8 mouse cellular contexts compared by ENCODE assay signal in the genomic region with DNA sequence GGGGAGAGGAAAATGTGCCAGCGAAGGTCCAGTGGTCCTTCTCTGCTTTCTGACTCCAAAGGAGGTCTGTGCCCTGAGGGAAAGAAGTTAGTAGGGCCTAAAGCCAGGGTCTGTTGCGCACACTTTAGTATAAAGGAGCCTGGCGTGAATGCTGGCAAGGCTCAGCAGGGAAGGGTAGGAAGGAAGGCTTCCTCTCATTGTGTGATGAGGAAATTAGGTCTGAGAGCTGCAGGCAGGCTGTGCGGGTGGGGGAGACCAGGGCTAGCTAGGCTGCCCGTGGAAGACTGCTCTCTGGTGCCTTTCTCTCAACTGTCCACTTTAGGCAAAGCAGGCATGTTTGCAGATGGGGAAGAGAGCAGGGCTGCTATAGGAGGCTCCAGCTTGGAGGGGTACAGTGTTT. TPM values are rescaled to one million over a fixed set of nuclear protein-coding genes. Genes with fewer than 3 reads are reported as not detected.
DNase-seq lines count a peak whose midpoint lies in the region; ATAC-seq and TF ChIP-seq lines count a peak whose summit lies in the region.
"Had no signal": no experiment of that assay in that cellular context is flagged by ENCODE, and none has a peak within 500 bp of the region (broad histone marks: within the 10 kb centered on the region; RNA-seq: fewer than 3 reads in every experiment).

No protein-coding gene starts in this region.

- no peak overlapping the region for H3K9ac ChIP-seq in embryonic facial prominence, embryonic 13.5 days
- peak overlapping the region; percentile 24; the same call in 1 of the 2 replicates for H3K9ac ChIP-seq in intestine, embryonic 16.5 days (ENCODE audit: low read depth, low read length)
- no peak overlapping the region for H3K9ac ChIP-seq in lung, embryonic 14.5 days

- no peaks in the 10 kb centered on the region for H3K27me3 ChIP-seq in embryonic facial prominence, embryonic 13.5 days
- no peaks in the 10 kb centered on the region for H3K27me3 ChIP-seq in intestine, embryonic 16.5 days (replicated peaks; ENCODE audit: control insufficient read depth, insufficient read depth, low read length)
- no peaks in the 10 kb centered on the region for H3K27me3 ChIP-seq in lung, embryonic 14.5 days (ENCODE audit: insufficient read depth, low read length)
- H3K27me3 ChIP-seq in cerebellum, adult 2 months (ENCODE audit: control insufficient read depth, insufficient read depth, low read length), result no peaks in the 10 kb centered on the region

- peak overlapping the region; percentile 16 for H3K4me3 ChIP-seq in bone marrow macrophage, adult 2 months (ENCODE audit: insufficient read depth, low read length)
- H3K4me3 ChIP-seq in embryonic facial prominence, embryonic 13.5 days, result no peak overlapping the region
- no peak overlapping the region for H3K4me3 ChIP-seq in intestine, embryonic 16.5 days (ENCODE audit: low read length)
- no peak overlapping the region for H3K4me3 ChIP-seq in lung, embryonic 14.5 days (ENCODE audit: low read depth, low read length)
- no peak overlapping the region for H3K4me3 ChIP-seq in cerebellum, adult 2 months (replicated peaks; ENCODE audit: insufficient read depth, low read depth, low read length)

- H3K36me3 ChIP-seq in embryonic facial prominence, embryonic 13.5 days, result no peaks in the 10 kb centered on the region
- no peaks in the 10 kb centered on the region for H3K36me3 ChIP-seq in intestine, embryonic 16.5 days (ENCODE audit: control insufficient read depth, insufficient read depth, low read length)
- no peaks in the 10 kb centered on the region for H3K36me3 ChIP-seq in lung, embryonic 14.5 days (ENCODE audit: insufficient read depth)

- peaks cover 66% of the 10 kb centered on the region for H3K4me1 ChIP-seq in bone marrow macrophage, adult 2 months (ENCODE audit: control insufficient read depth, insufficient read depth, low read length)
- peaks cover 81% of the 10 kb centered on the region for H3K4me1 ChIP-seq in embryonic facial prominence, embryonic 13.5 days
- peaks cover 81% of the 10 kb centered on the region for H3K4me1 ChIP-seq in intestine, embryonic 16.5 days (ENCODE audit: control insufficient read depth, insufficient read depth, low read length)
- peaks cover 14% of the 10 kb centered on the region for H3K4me1 ChIP-seq in lung, embryonic 14.5 days (ENCODE audit: insufficient read depth)
- H3K4me1 ChIP-seq in cerebellum, adult 2 months (ENCODE audit: control insufficient read depth, insufficient read depth, low read length), result peaks cover 9% of the 10 kb centered on the region

- DNase-seq in lung, embryonic 14.5 days, result peak; percentile 42
- no peak for DNase-seq in urinary bladder, postnatal 4 days (ENCODE audit: low spot score in 2 of 2)
- DNase-seq in cerebellum, adult 2 months, result no peak
- DNase-seq: embryo, embryonic 11 days had no signal

- no peaks in the 10 kb centered on the region for H3K9me3 ChIP-seq in embryonic facial prominence, embryonic 13.5 days
- no peaks in the 10 kb centered on the region for H3K9me3 ChIP-seq in intestine, embryonic 16.5 days (ENCODE audit: control insufficient read depth, low read length)
- H3K9me3 ChIP-seq in lung, embryonic 14.5 days (ENCODE audit: low read depth, low read length), result no peaks in the 10 kb centered on the region

- no peak for TF ChIP-seq CTCF in bone marrow macrophage, adult 2 months (IDR thresholded peaks at IDR 0.05; ENCODE audit: low read depth, low read length)
- TF ChIP-seq CTCF in lung, embryonic 14.5 days (IDR thresholded peaks at IDR 0.05; ENCODE audit: low read depth), result no peak
- no peak for TF ChIP-seq CTCF in cerebellum, adult 2 months (IDR thresholded peaks at IDR 0.05; ENCODE audit: borderline replicate concordance, insufficient read depth, low read depth, low read length)

- no peak for ATAC-seq in embryonic facial prominence, embryonic 13.5 days (ENCODE audit: insufficient number of reproducible peaks, insufficient read depth, low FRiP score, low TSS enrichment, low read depth)
- no peak; the same call in 1 of the 2 replicates for ATAC-seq in intestine, embryonic 16.5 days
- no peak for ATAC-seq in lung, embryonic 14.5 days (ENCODE audit: insufficient read depth)
- no peak for ATAC-seq in megakaryocyte, adult 5-6 weeks (ENCODE audit: poor library complexity, severe bottlenecking)

- WGBS in embryonic facial prominence, embryonic 13.5 days, result 29% methylated on average over 5 of the region's 5 CpGs
- WGBS in intestine, embryonic 16.5 days, result 51% methylated on average over 5 of the region's 5 CpGs
- WGBS in lung, embryonic 14.5 days, result 55% methylated on average over 5 of the region's 5 CpGs
- 45% methylated on average over 5 of the region's 5 CpGs for WGBS in cerebellum, adult 2 months

- no peak overlapping the region for H3K4me2 ChIP-seq in embryonic facial prominence, embryonic 13.5 days
- H3K4me2 ChIP-seq in intestine, embryonic 16.5 days (ENCODE audit: low read depth, low read length), result 0 out of 2 replicates have a peak overlapping the region, but pooled peaks have one; percentile 3
- no peak overlapping the region; the same call in 1 of the 2 replicates for H3K4me2 ChIP-seq in lung, embryonic 14.5 days

- no peak for TF ChIP-seq POLR2A in bone marrow macrophage, adult 2 months (IDR thresholded peaks at IDR 0.05; ENCODE audit: borderline replicate concordance, low read depth, low read length)
- TF ChIP-seq POLR2A in cerebellum, adult 2 months (IDR thresholded peaks at IDR 0.05; ENCODE audit: borderline replicate concordance, insufficient read depth, low read length), result no peak

- peak overlapping the region; percentile 90 for H3K27ac ChIP-seq in bone marrow macrophage, adult 2 months (ENCODE audit: insufficient read depth, low read depth, low read length)
- peak overlapping the region; percentile 69 for H3K27ac ChIP-seq in embryonic facial prominence, embryonic 13.5 days
- H3K27ac ChIP-seq in intestine, embryonic 16.5 days (ENCODE audit: low read length), result peak overlapping the region; percentile 76
- peak overlapping the region; percentile 58; the same call in 1 of the 2 replicates for H3K27ac ChIP-seq in lung, embryonic 14.5 days (ENCODE audit: low read depth)
- H3K27ac ChIP-seq in cerebellum, adult 2 months (ENCODE audit: insufficient read depth, low read length), result no peak overlapping the region

RNA-seq across cellular contexts. Expression of a gene that starts 14.5 kb away (rescaled TPM):
- 35.8 and 39.7 TPM in 2 replicates for polyA plus RNA-seq in bone marrow macrophage, adult 2 months (2012; ENCODE audit: insufficient read depth, insufficient read length, missing spikeins)
- polyA plus RNA-seq in embryonic facial prominence, embryonic 13.5 days (2015; fragmentation: Nextera tagmentation; extraction: Ambion mirVana), result 16.7 and 18.7 TPM in 2 replicates
- 9.9 and 11.4 TPM in 2 replicates for polyA plus RNA-seq in intestine, embryonic 16.5 days (2015; fragmentation: Nextera tagmentation; extraction: Ambion mirVana)
- 9.1 and 10.3 TPM in 2 replicates for polyA plus RNA-seq in lung, embryonic 14.5 days (2014; fragmentation: Nextera tagmentation; extraction: Ambion mirVana)
- 14.9 and 17.5 TPM in 2 replicates for polyA plus RNA-seq in cerebellum, adult 2 months (2012; rRNA removed)
- total RNA-seq in megakaryocyte, adult 5-6 weeks (2015), result 15.4 and 16.1 TPM in 2 replicates
- total RNA-seq in megakaryocyte, adult 5-6 weeks (2017), result 16.8 and 17.0 TPM in 2 replicates
